ENCODE assay signal across 23 mouse cellular contexts in genomic region chr1:172335804-172336203, GRCm38 (mm10). TPM values are rescaled to one million over a fixed set of nuclear protein-coding genes. Genes with fewer than 3 reads are reported as not detected.
"Had no signal": no experiment of that assay in that cellular context is flagged by ENCODE, and none has a peak within 500 bp of the region (broad histone marks: within the 10 kb centered on the region; RNA-seq: fewer than 3 reads in every experiment).

No protein-coding gene starts in this region.

- H3K4me2 ChIP-seq: limb, embryonic 12.5 days; limb, embryonic 15.5 days; liver, embryonic 11.5 days; lung, embryonic 14.5 days; midbrain, embryonic 12.5 days; midbrain, embryonic 15.5 days; neural tube, embryonic 12.5 days; neural tube, embryonic 15.5 days; stomach, embryonic 15.5 days had no signal

- H3K9me3 ChIP-seq: limb, embryonic 12.5 days; limb, embryonic 15.5 days; midbrain, embryonic 12.5 days; midbrain, embryonic 15.5 days; neural tube, embryonic 12.5 days; neural tube, embryonic 15.5 days; stomach, embryonic 15.5 days had no signal

- H3K27ac ChIP-seq: limb, embryonic 12.5 days; limb, embryonic 15.5 days; liver, embryonic 14.5 days; midbrain, embryonic 12.5 days; midbrain, embryonic 15.5 days; neural tube, embryonic 12.5 days; neural tube, embryonic 15.5 days; stomach, embryonic 15.5 days had no signal

- H3K36me3 ChIP-seq: limb, embryonic 12.5 days; limb, embryonic 15.5 days; midbrain, embryonic 12.5 days; midbrain, embryonic 15.5 days; neural tube, embryonic 12.5 days; neural tube, embryonic 15.5 days; stomach, embryonic 15.5 days had no signal

- H3K27me3 ChIP-seq: neural tube, embryonic 15.5 days had no signal

- H3K4me3 ChIP-seq: limb, embryonic 12.5 days; limb, embryonic 15.5 days; midbrain, embryonic 12.5 days; midbrain, embryonic 15.5 days; neural tube, embryonic 12.5 days; neural tube, embryonic 15.5 days; stomach, embryonic 15.5 days had no signal

- DNase-seq: kidney, adult 9 months; kidney, postnatal 14 days; kidney, postnatal 4 days; left cerebral cortex, postnatal 4 days; liver, postnatal 0 days; lung, embryonic 14.5 days; lung, postnatal 10 days; lung, postnatal 36 days; retina, postnatal 1 day; right cerebral cortex, postnatal 25 days; spleen, adult 18-20 months; thymus, adult 18-20 months; thymus, postnatal 36 days had no signal

- ATAC-seq: liver, postnatal 0 days; midbrain, embryonic 15.5 days had no signal

- H3K9ac ChIP-seq: limb, embryonic 12.5 days; limb, embryonic 15.5 days; liver, embryonic 14.5 days; liver, postnatal 0 days; lung, embryonic 14.5 days; midbrain, embryonic 12.5 days; midbrain, embryonic 15.5 days; neural tube, embryonic 12.5 days; neural tube, embryonic 15.5 days; stomach, embryonic 15.5 days had no signal

RNA-seq across cellular contexts. Expression of gene Kcnj9, which starts 6.7 kb away (rescaled TPM):
- polyA plus RNA-seq: kidney, embryonic 16.5 days; limb, embryonic 12.5 days had no signal
